Mouse (Mus musculus): Measurements from ENCODE around the gene Tmem59.

- TF ChIP-seq CTCF (IDR thresholded peaks at IDR 0.05; ENCODE audit: low read depth) (no peak), EP300 (IDR thresholded peaks at IDR 0.05; ENCODE audit: low read depth) (no peak)
Measured at GRCm38 (mm10) chr4:107248061-107248460, 69.9 kb downstream of the Tmem59 start.
